Mouse (Mus musculus) 3T3-L1 (cell line): ENCODE measurements at regions not wholly inside any gene's neighbourhood (a gene's known extent, or its start where the extent isn't known, plus 50 kb on each side); places are given as distances from the start of the nearest gene placed in this dataset.

ENCODE experiments used
- DNase-seq: peaks from one replicate; pipeline ENCODE4 v3.0.0-alpha.2; 2015; ENCODE audit warnings: low read depth, low spot score

DNA sequence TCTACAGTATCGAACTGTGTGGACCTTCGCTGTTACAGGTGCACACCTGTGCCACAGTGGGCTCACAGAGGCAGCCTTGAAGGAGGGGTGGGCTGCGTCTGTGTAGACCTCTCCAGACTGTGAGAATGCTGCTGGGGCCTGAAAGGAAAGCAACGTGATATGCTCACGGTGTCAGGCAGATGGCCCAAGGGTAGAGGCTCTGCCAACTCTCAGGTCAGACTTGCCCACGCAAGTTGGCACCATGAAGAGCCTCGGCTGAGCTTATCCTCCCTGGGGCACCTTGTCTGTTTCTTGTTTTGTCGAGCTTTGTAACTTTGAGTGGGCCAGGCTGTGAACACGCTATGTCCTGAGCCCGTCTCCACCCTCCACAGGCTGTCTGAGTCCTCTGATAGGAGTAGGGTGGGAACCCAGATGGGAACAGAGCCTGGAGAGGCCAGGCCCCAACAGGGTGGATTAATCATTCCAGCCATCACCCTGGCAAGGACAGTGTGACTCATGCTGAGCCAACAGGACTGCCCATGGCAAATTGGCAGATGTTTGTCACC lies 558.6 kb downstream of the Vrk1 start:
- DNase-seq: no peak

DNA sequence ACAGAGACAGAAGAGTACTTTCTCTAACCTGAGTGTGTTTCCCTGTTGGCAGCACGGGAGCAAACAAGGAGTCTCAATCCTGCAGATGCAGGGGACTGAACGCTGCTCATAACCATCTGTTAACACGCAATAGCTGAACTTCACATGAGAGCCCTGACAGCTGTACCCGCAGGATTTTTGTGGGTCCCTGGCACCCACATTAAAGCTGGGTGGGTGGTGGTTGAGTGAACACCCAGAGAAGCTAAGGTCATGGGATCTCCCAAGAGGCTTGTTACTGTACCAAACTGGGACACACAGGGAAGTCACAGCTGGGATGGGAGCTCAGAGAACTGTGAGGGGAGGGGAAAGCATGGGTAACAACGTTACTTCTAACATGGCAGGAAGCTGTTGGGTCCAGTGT lies 562.9 kb downstream of the Vrk1 start:
- no peak for DNase-seq

DNA sequence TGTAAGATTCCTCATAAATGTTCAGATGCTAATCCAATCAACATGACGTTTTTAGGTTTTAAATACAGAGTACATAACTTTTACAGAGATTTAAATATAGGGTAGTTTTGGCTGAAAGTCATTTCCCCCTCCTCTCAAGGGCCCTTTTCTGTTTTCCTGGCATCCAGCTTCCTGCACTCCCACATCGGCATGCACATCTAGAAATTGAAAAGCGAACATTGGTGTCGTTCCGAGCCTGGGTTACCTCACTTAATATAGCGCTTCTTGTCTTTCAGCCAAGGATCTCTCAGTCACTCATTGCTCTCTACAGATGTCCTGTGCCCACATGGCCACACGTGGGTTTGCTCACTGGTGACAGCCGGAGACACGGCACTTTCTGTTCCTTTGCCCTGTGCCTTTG lies 572.7 kb downstream of the Vrk1 start:
- no peak for DNase-seq

DNA sequence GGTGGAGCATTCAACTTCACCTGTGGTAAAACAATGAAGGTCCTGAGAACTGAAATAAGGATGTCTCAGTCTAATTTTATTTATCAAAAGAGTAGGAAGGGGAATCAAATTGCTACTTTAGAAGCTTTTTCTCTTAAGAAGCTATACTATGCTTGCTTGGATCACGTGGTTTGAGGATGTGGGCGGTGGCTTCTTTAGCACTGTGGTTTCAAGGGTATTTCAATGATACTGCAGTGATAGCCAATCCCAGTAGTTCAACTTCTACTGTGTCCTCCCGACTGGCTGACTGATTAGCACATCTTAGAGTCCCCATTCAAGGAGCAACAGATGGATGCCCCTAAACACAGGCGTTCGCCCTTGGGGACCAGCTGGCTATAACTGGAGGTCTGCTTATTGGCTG lies 575.6 kb downstream of the Vrk1 start:
- no peak for DNase-seq

DNA sequence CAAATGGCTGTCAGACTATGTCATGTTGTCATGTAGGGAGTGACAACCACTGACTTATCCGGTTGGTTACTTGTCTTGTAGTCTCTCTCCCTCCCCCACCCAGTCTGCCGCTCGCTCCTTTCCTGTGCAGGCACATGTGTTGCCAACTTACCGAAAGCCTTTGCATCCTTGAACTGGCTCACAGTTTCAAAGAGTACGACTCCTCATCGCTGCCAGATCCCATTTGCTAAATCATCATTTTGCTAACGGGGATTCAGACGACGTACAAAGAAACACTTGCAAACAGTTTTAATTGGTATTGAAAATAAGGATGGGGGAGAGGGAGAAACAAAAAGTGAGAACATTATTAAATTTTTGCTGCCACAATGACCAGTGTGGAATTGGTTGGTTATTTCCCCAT lies 582.7 kb downstream of the Vrk1 start:
- DNase-seq: no peak

- DNase-seq: no peak
These were observed 587.6 kb downstream of the Vrk1 start for GRCm38 (mm10) chr12:106597636-106598035.

GRCm38 (mm10) chr12:106607240-106607639 lies 597.2 kb downstream of the Vrk1 start:
- DNase-seq: no peak

- no peak for DNase-seq
These were observed 597.8 kb downstream of the Vrk1 start for GRCm38 (mm10) chr12:106607655-106608337.

- DNase-seq: no peak
These were observed 608.7 kb downstream of the Vrk1 start for GRCm38 (mm10) chr12:106618684-106619083.

- no peak for DNase-seq
These were observed 616.8 kb downstream of the Vrk1 start for GRCm38 (mm10) chr12:106626786-106627185.

- DNase-seq: no peak
These were observed 622.5 kb downstream of the Vrk1 start for GRCm38 (mm10) chr12:106632566-106632965.

DNA sequence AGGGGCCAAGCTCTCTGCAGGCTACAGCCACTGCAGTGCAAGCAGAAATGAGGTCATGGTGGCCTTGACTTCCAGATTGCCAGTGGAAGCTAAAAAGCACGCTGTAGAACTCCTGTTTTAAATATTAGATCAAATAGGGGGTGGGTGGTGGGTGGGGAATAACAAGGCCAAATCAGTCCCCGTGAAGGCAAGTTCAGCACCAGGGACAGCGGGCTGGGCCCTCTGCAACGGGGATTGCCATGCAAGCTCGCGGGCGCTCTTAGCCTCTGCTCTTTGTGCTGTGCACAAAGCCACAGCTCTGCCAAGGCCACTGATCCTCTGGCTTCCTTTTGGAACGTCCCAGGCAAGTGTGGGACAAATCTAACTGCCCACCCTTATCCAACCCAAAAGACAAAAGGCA lies 623.1 kb downstream of the Vrk1 start:
- DNase-seq: no peak

- no peak for DNase-seq
These were observed 648.3 kb downstream of the Vrk1 start for GRCm38 (mm10) chr12:106658317-106658716.

GRCm38 (mm10) chr12:106673232-106673766 lies 663.3 kb downstream of the Vrk1 start:
- no peak for DNase-seq

GRCm38 (mm10) chr12:106674741-106675140 lies 664.7 kb downstream of the Vrk1 start:
- DNase-seq: no peak

- DNase-seq: no peak
These were observed 666.1 kb downstream of the Vrk1 start for GRCm38 (mm10) chr12:106676136-106676535.

- no peak for DNase-seq
These were observed 666.5 kb downstream of the Vrk1 start for GRCm38 (mm10) chr12:106676566-106676965.

DNA sequence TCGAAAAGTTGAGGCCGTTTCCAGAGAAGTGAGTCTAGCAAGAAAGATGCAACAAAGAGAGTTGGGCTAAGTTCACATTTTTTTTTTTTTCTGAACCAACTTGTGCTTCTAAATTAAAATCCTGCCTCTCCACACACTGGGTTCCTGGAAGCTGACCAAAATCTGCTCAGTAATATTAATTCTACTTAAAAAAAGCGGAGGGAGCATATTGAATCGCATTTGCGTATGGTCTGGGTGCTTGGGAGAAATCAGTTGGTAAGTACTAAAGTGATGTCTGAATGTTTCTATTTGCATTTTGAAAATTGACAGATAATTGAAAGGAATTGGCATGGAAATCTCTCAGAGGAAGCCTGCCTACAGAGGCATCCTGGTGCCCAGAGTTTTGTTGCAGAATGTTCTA lies 676.0 kb downstream of the Vrk1 start:
- DNase-seq: no peak

- DNase-seq: no peak
These were observed 677.7 kb downstream of the Vrk1 start for GRCm38 (mm10) chr12:106687751-106688150.

GRCm38 (mm10) chr12:106688156-106688740 lies 678.2 kb downstream of the Vrk1 start:
- DNase-seq: no peak

DNA sequence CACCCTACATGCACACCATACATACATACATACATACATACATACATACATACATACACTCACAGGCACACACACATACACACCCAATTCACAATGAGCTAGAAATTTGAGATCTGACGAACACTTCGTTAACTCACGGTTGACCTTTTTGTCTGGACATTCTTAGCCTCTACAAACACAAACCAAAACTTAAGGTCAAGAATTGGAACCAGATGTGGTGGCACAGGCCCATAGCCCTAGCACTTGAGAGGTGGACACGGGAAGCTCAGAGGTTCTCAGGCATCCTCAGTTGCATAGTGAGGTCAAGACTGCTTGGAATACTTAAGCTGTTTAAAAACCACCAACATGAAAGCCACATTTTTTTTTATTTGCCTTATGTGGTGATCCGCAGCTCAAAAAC lies 692.9 kb downstream of the Vrk1 start:
- no peak for DNase-seq

- no peak for DNase-seq
These were observed 711.4 kb downstream of the Vrk1 start for GRCm38 (mm10) chr12:106721271-106722009.
